Mouse (Mus musculus) heart, adult 2 months (tissue): Measurements from ENCODE around the gene Rin2. TPM values are rescaled to one million over a fixed set of nuclear protein-coding genes. Genes with fewer than 3 reads are reported as not detected.
A peak's percentile ranks its signal among the peaks of the same experiment; 100 is the strongest.

Experiments used
- DNase-seq, 2 experiments: peaks; one replicate each; pipeline ENCODE4 v3.0.0; 2021
- H3K27ac ChIP-seq: fragments of 200-600 bp; 2 replicates; pipeline ENCODE4 v1.8.1; 2022
- H3K27me3 ChIP-seq: fragments of 200-500 bp; 2 replicates; pipeline ENCODE4 v1.6.1; 2012; ENCODE audit warnings: mild to moderate bottlenecking, low read length, inconsistent platforms, mixed read lengths; ENCODE audit not compliant: control insufficient read depth, insufficient read depth
- H3K36me3 ChIP-seq: fragments of 200-500 bp; 2 replicates; pipeline ENCODE4 v1.6.1; 2012; ENCODE audit warnings: low read length, inconsistent platforms; ENCODE audit not compliant: control insufficient read depth, insufficient read depth
- H3K4me1 ChIP-seq: fragments of 200-500 bp; 2 replicates; pipeline ENCODE4 v1.6.1; 2011; ENCODE audit warnings: low read length; ENCODE audit not compliant: control insufficient read depth, insufficient read depth
- H3K4me3 ChIP-seq: fragments of 200-600 bp; 2 replicates; pipeline ENCODE4 v1.8.1; 2022
- H3K79me2 ChIP-seq: fragments of 200-500 bp; replicated peaks from 2 replicates; pipeline ENCODE4 v1.6.1; 2012; ENCODE audit warnings: mild to moderate bottlenecking, inconsistent platforms, low read length, moderate library complexity, mixed read lengths; ENCODE audit not compliant: control insufficient read depth, insufficient read depth
- H3K9ac ChIP-seq: fragments of 200-500 bp; 2 replicates; pipeline ENCODE4 v1.6.1; 2012; ENCODE audit warnings: low read depth, mild to moderate bottlenecking, control low read depth, inconsistent platforms, low read length, mixed read lengths
- CTCF ChIP-seq: fragments of 200-600 bp; IDR thresholded peaks from 2 replicates; pipeline ENCODE4 v1.8.1; 2022; ENCODE audit warnings: antibody characterized with exemption, mild to moderate bottlenecking, moderate library complexity
- EP300 ChIP-seq: fragments of 200-500 bp; IDR thresholded peaks from 2 replicates; pipeline ENCODE4 v1.6.1; 2011; ENCODE audit warnings: low read depth, low read length, control low read depth; ENCODE audit not compliant: insufficient read depth
- POLR2A ChIP-seq: fragments of 200-500 bp; IDR thresholded peaks from 2 replicates; pipeline ENCODE4 v1.6.1; 2011; ENCODE audit warnings: mild to moderate bottlenecking, low read depth, low read length, control low read depth; ENCODE audit not compliant: insufficient read depth
- WGBS: fragments of 180-500 bp; shearing (Covaris S2); methylation state at CpG from one replicate; pipeline ENCODE4 v1.1.7; 2018; 5-methylcytosine and 5-hydroxymethylcytosine counted together
- intact Hi-C: fragments of 180-260 bp; cut with DNase I; formaldehyde crosslinking; loops from one replicate; pipeline ENCODE4 v1.15.1; 2025
- polyA plus RNA-seq: library from polyadenylated mRNA; depleted of rRNA; stranded (reverse); fragments of >200 nt; gene quantifications from 2 replicates; pipeline ENCODE4 v1.2.3, GENCODE M21; 2012
- total RNA-seq, 2 experiments: library from RNA; stranded (reverse); gene quantifications; 2 replicates each; pipeline ENCODE4 v1.2.3; 2021

Gene Rin2
- total and polyA plus RNA-seq, 3 experiments, result 9.0 to 20.2 (median 18.8) TPM

DNA sequence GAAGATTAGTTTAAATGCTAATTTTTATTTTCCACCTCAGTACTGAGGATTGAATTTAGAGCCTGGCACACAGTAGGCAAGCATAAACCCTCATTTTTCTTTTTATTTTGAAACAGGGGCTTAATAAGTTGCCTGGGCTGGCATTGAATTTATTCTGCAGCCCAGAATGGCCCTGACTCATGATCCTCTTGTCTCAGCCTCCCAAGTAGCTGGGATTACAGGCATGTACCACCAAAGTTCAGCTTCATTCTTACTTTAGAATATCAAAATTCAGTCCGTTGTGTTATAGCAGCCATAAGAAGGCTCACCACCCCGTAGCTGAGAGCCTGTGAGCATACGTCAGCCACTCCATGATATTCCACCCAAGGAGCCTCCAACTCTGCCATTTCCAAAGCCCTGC lies 191.2 kb downstream of the Rin2 start:
- no peak for DNase-seq
- Histone ChIP-seq H3K9ac (no peak overlapping the region), H3K36me3 (peaks cover 13% of the 10 kb centered on the region), H3K4me3 (no peak overlapping the region), H3K27me3 (no peaks in the 10 kb centered on the region), H3K79me2 (peaks cover 9% of the 10 kb centered on the region), H3K27ac (no peak overlapping the region), H3K4me1 (peaks cover 8% of the 10 kb centered on the region)
- TF ChIP-seq CTCF (no peak), POLR2A (no peak), EP300 (no peak)
- WGBS, result 93% methylated on average over 3 of the region's 3 CpGs
- intact Hi-C loops, result no loop called here

- Histone ChIP-seq H3K9ac (no peak overlapping the region), H3K4me1 (peaks cover 8% of the 10 kb centered on the region), H3K4me3 (no peak overlapping the region), H3K79me2 (peaks cover 9% of the 10 kb centered on the region), H3K27ac (no peak overlapping the region), H3K36me3 (peaks cover 13% of the 10 kb centered on the region), H3K27me3 (no peaks in the 10 kb centered on the region)
- intact Hi-C loops, result no loop called here
- no peak for DNase-seq
- 95% methylated on average over 11 of the region's 11 CpGs for WGBS
- no peak for TF ChIP-seq POLR2A
- peak; percentile 38 for TF ChIP-seq CTCF
These were observed 191.9 kb downstream of the Rin2 start for GRCm38 (mm10) chr2:145866695-145867449.

GRCm38 (mm10) chr2:145871308-145871707 lies 196.3 kb downstream of the Rin2 start:
- peaks cover 9% of the 10 kb centered on the region for H3K4me1 ChIP-seq
- peaks cover 28% of the 10 kb centered on the region for H3K36me3 ChIP-seq
- no peak overlapping the region for H3K27ac ChIP-seq
- WGBS, result 83% methylated on average over 4 of the region's 4 CpGs
- H3K27me3 ChIP-seq, result no peaks in the 10 kb centered on the region
- TF ChIP-seq EP300 (no peak), POLR2A (no peak), CTCF (no peak)
- intact Hi-C loops, result no loop called here
- no peak overlapping the region for H3K9ac ChIP-seq
- H3K79me2 ChIP-seq, result peaks cover 12% of the 10 kb centered on the region
- DNase-seq, result no peak
- no peak overlapping the region for H3K4me3 ChIP-seq

DNA sequence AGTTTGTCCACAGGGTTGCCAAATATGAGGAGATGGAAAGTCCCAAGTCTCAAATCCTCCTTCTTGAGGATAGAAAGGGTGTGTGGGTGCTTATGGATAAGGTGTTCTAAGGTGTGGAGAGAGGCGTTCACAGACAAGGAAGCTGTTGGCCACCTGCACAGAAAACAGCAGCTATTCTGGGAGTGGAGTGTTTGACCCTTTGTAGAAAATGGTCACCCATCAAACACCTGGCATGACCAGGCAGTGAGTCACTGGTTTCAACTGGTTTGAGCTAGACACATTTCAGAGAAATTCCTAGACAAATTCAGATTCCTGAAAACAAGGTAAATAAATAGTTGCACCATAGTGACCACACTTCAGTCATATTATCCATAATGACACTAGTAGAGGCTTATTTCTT lies 197.1 kb downstream of the Rin2 start:
- H3K4me3 ChIP-seq, result no peak overlapping the region
- TF ChIP-seq EP300 (no peak), CTCF (no peak), POLR2A (no peak)
- WGBS, result 64% methylated on average over 1 of the region's 1 CpGs
- no peak overlapping the region for H3K27ac ChIP-seq
- H3K4me1 ChIP-seq, result peaks cover 9% of the 10 kb centered on the region
- no peak for DNase-seq
- intact Hi-C loops, result no loop called here
- H3K36me3 ChIP-seq, result peaks cover 28% of the 10 kb centered on the region
- H3K9ac ChIP-seq, result no peak overlapping the region
- peaks cover 12% of the 10 kb centered on the region for H3K79me2 ChIP-seq
- H3K27me3 ChIP-seq, result no peaks in the 10 kb centered on the region

- Histone ChIP-seq H3K79me2 (peaks cover 10% of the 10 kb centered on the region), H3K27me3 (no peaks in the 10 kb centered on the region), H3K4me1 (peaks cover 9% of the 10 kb centered on the region), H3K9ac (no peak overlapping the region), H3K36me3 (peaks cover 32% of the 10 kb centered on the region), H3K4me3 (no peak overlapping the region), H3K27ac (no peak overlapping the region)
- WGBS, result 45% methylated on average over 1 of the region's 1 CpGs
- no peak for DNase-seq
- TF ChIP-seq CTCF, result no peak
- no peak for TF ChIP-seq EP300
- no peak for TF ChIP-seq POLR2A
- intact Hi-C loops, result no loop called here
These were observed 198.9 kb downstream of the Rin2 start for GRCm38 (mm10) chr2:145873953-145874352.

GRCm38 (mm10) chr2:145874879-145875482 lies 200.0 kb downstream of the Rin2 start:
- H3K4me3 ChIP-seq, result no peak overlapping the region
- intact Hi-C loops, result no loop called here
- 65% methylated on average over 3 of the region's 3 CpGs for WGBS
- no peak overlapping the region for H3K9ac ChIP-seq
- TF ChIP-seq EP300, result no peak
- no peak for TF ChIP-seq CTCF
- no peak for TF ChIP-seq POLR2A
- H3K27me3 ChIP-seq, result no peaks in the 10 kb centered on the region
- no peak overlapping the region for H3K27ac ChIP-seq
- H3K4me1 ChIP-seq, result peaks cover 9% of the 10 kb centered on the region
- peaks cover 32% of the 10 kb centered on the region for H3K36me3 ChIP-seq
- DNase-seq, result no peak
- H3K79me2 ChIP-seq, result peaks cover 7% of the 10 kb centered on the region
